Mouse (Mus musculus) retina, adult 2 months (tissue): ENCODE results near the gene Bhlhe41.
A peak's percentile ranks its signal among the peaks of the same experiment; 100 is the strongest.

ENCODE experiments used
- DNase-seq: peaks from one replicate; pipeline ENCODE4 v3.0.0-alpha.2; 2012; ENCODE audit warnings: low read depth, low spot score

The Bhlhe41 gene

GRCm38 (mm10) chr6:145865289-145865885 is at the start of gene Bhlhe41:
TSS of gene Bhlhe41 (minus strand) at chr6:145865558.
- DNase-seq: peak; percentile 89

- DNase-seq: no peak
Observed at GRCm38 (mm10) chr6:145912232-145912631, 46.9 kb upstream of the Bhlhe41 start.

- no peak for DNase-seq
Observed at GRCm38 (mm10) chr6:145910469-145911426, 45.4 kb upstream of the Bhlhe41 start.

- DNase-seq: no peak
Observed at GRCm38 (mm10) chr6:145909943-145910342, 44.6 kb upstream of the Bhlhe41 start.

- DNase-seq: no peak
Observed at GRCm38 (mm10) chr6:145906096-145906890, 40.9 kb upstream of the Bhlhe41 start.

- no peak for DNase-seq
Observed at GRCm38 (mm10) chr6:145904616-145905015, 39.3 kb upstream of the Bhlhe41 start.

- DNase-seq: no peak
Observed at GRCm38 (mm10) chr6:145904169-145904568, 38.8 kb upstream of the Bhlhe41 start.

GRCm38 (mm10) chr6:145894669-145895342 is 29.4 kb upstream of the Bhlhe41 start:
- no peak for DNase-seq

GRCm38 (mm10) chr6:145893366-145894021 is 28.1 kb upstream of the Bhlhe41 start:
- DNase-seq: no peak

- DNase-seq: no peak
Observed at GRCm38 (mm10) chr6:145892381-145893265, 27.3 kb upstream of the Bhlhe41 start.

- no peak for DNase-seq
Observed at GRCm38 (mm10) chr6:145891951-145892350, 26.6 kb upstream of the Bhlhe41 start.

GRCm38 (mm10) chr6:145887719-145888118 is 22.4 kb upstream of the Bhlhe41 start:
- no peak for DNase-seq

GRCm38 (mm10) chr6:145886277-145886676 is 20.9 kb upstream of the Bhlhe41 start:
- DNase-seq: no peak

GRCm38 (mm10) chr6:145885069-145885468 is 19.7 kb upstream of the Bhlhe41 start:
- no peak for DNase-seq

GRCm38 (mm10) chr6:145883668-145884067 is 18.3 kb upstream of the Bhlhe41 start:
- no peak for DNase-seq

- no peak for DNase-seq
Observed at GRCm38 (mm10) chr6:145883010-145883409, 17.7 kb upstream of the Bhlhe41 start.

- no peak for DNase-seq
Observed at GRCm38 (mm10) chr6:145880609-145881008, 15.3 kb upstream of the Bhlhe41 start.

GRCm38 (mm10) chr6:145876986-145877735 is 11.8 kb upstream of the Bhlhe41 start:
- no peak for DNase-seq

GRCm38 (mm10) chr6:145873354-145873753 is 8.0 kb upstream of the Bhlhe41 start:
- no peak for DNase-seq
